Mouse (Mus musculus): ENCODE results near the gene Pla2g2c.

GRCm38 (mm10) chr4:138729018-138729703 lies 4.6 kb downstream of the Pla2g2c start:
- TF ChIP-seq POLR2A (IDR thresholded peaks at IDR 0.05; ENCODE audit: borderline replicate concordance, control insufficient read depth, low read depth, low read length) (no peak), CTCF (IDR thresholded peaks at IDR 0.05; ENCODE audit: control insufficient read depth, insufficient read depth, low read length) (no peak)
